Comparison of ENCODE assay signal across 22 mouse cellular contexts in genomic region chr2:14494132-14494531, GRCm38 (mm10).
DNase-seq lines count a peak whose midpoint lies in the region; ATAC-seq and TF ChIP-seq lines count a peak whose summit lies in the region.
"Had no signal": no experiment of that assay in that cellular context is flagged by ENCODE, and none has a peak within 500 bp of the region (broad histone marks: within the 10 kb centered on the region; RNA-seq: fewer than 3 reads in every experiment).

No protein-coding gene starts in this region.

- peaks cover 23% of the 10 kb centered on the region; the same call in 1 of the 2 replicates for H3K4me1 ChIP-seq in heart, embryonic 16.5 days (ENCODE audit: control insufficient read depth, insufficient read depth, low read length)
- H3K4me1 ChIP-seq in CH12.LX (ENCODE audit: control insufficient read depth in 1 of 2, insufficient read depth in 2 of 2): peaks cover 0 to 6% of the 10 kb centered on the region in 2 experiments; a peak in 2 of 4 replicates
- H3K4me1 ChIP-seq: embryonic facial prominence, embryonic 13.5 days; intestine, embryonic 15.5 days; liver, embryonic 12.5 days; midbrain, embryonic 10.5 days had no signal

- DNase-seq in adrenal gland, postnatal 36 days: peak; percentile 18 to 24
- no peak for DNase-seq in adrenal gland, adult 18-20 months (ENCODE audit: low spot score in 2 of 2)
- DNase-seq in heart, postnatal 4 days: no peak
- peak; percentile 50 for DNase-seq in CH12.LX (ENCODE audit: extremely low read depth)
- DNase-seq in right cerebral cortex, postnatal 14 days: no peak
- DNase-seq in layer of hippocampus, postnatal 10 days (ENCODE audit: low spot score in 2 of 2): no peak
- DNase-seq: cerebellum, adult 11 months; cerebellum, postnatal 10 days; forebrain, postnatal 0 days; gastrocnemius, adult 2 months; kidney, postnatal 36 days; lung, adult 2 months; lung, postnatal 36 days had no signal

- H3K9ac ChIP-seq in heart, embryonic 16.5 days (ENCODE audit: low read length): no peak overlapping the region
- no peak overlapping the region for H3K9ac ChIP-seq in CH12.LX (ENCODE audit: insufficient read depth, low read depth)
- H3K9ac ChIP-seq: embryonic facial prominence, embryonic 13.5 days; forebrain, postnatal 0 days; hindbrain, embryonic 14.5 days; intestine, embryonic 15.5 days; liver, embryonic 12.5 days had no signal

- 0 out of 4 replicates have a peak, but pooled peaks of 1 of the 2 experiments have one; percentile 2 for TF ChIP-seq CTCF in CH12.LX (conservative IDR thresholded peaks at IDR 0.05 in 1 of 2, IDR thresholded peaks at IDR 0.05 in 1 of 2; ENCODE audit: low read depth in 2 of 2, low read length in 2 of 2)

- 25% methylated on average over 5 of the region's 5 CpGs for WGBS in heart, embryonic 16.5 days

- no peaks in the 10 kb centered on the region for H3K36me3 ChIP-seq in heart, embryonic 16.5 days (ENCODE audit: control insufficient read depth, insufficient read depth)
- H3K36me3 ChIP-seq in CH12.LX (replicated peaks in 1 of 2; ENCODE audit: control insufficient read depth in 1 of 2, insufficient read depth in 1 of 2, low read length in 1 of 2): no peaks in the 10 kb centered on the region
- H3K36me3 ChIP-seq: embryonic facial prominence, embryonic 13.5 days; intestine, embryonic 15.5 days; liver, embryonic 12.5 days; midbrain, embryonic 10.5 days had no signal

- dilution Hi-C loops in CH12.LX (cut with MboI; ENCODE audit: extremely low pct_ligation_motif_present, extremely low pct_unique_long_range_greater_than_20kb, low sequenced_read_pairs): no loop called here

- H3K4me2 ChIP-seq in heart, embryonic 16.5 days (ENCODE audit: low read depth, low read length): no peak overlapping the region
- no peak overlapping the region for H3K4me2 ChIP-seq in CH12.LX (ENCODE audit: insufficient read depth, low read depth, poor library complexity, severe bottlenecking)
- H3K4me2 ChIP-seq: embryonic facial prominence, embryonic 13.5 days; hindbrain, embryonic 14.5 days; intestine, embryonic 15.5 days; liver, embryonic 12.5 days had no signal

- no peak for ATAC-seq in heart, embryonic 16.5 days (replicated peaks; ENCODE audit: extremely low read depth, insufficient read depth, low FRiP score)
- peak; percentile 62 for ATAC-seq in granulocyte monocyte progenitor cell, adult 5-6 weeks (replicated peaks; ENCODE audit: poor library complexity, severe bottlenecking)
- ATAC-seq: forebrain, postnatal 0 days; intestine, embryonic 15.5 days; liver, embryonic 12.5 days; Patski had no signal

- no peaks in the 10 kb centered on the region for H3K27me3 ChIP-seq in heart, embryonic 16.5 days (ENCODE audit: control insufficient read depth, insufficient read depth, low read length)
- H3K27me3 ChIP-seq in CH12.LX (replicated peaks): no peaks in the 10 kb centered on the region
- H3K27me3 ChIP-seq: embryonic facial prominence, embryonic 13.5 days; intestine, embryonic 15.5 days; liver, embryonic 12.5 days; Patski had no signal

- no peak overlapping the region for H3K4me3 ChIP-seq in heart, embryonic 16.5 days (ENCODE audit: low read length)
- H3K4me3 ChIP-seq in CH12.LX (replicated peaks in 1 of 3; ENCODE audit: low read depth in 2 of 3, low read length in 2 of 3, poor library complexity in 1 of 3): no peak overlapping the region
- H3K4me3 ChIP-seq: embryonic facial prominence, embryonic 13.5 days; gastrocnemius, adult 2 months; intestine, embryonic 15.5 days; liver, embryonic 12.5 days; midbrain, embryonic 10.5 days had no signal

- H3K79me2 ChIP-seq in CH12.LX (replicated peaks; ENCODE audit: control insufficient read depth, extremely low read depth, insufficient read depth, poor library complexity, severe bottlenecking): no peaks in the 10 kb centered on the region

- in situ Hi-C loops in CH12.LX (cut with MboI; ENCODE audit: low pct_ligation_motif_present, low pct_unique_long_range_greater_than_20kb, low sequenced_read_pairs): no loop called here

- H3K9me3 ChIP-seq in heart, embryonic 16.5 days (replicated peaks; ENCODE audit: control insufficient read depth, low read length): no peaks in the 10 kb centered on the region
- H3K9me3 ChIP-seq in CH12.LX (replicated peaks; ENCODE audit: low read length): no peaks in the 10 kb centered on the region
- H3K9me3 ChIP-seq: embryonic facial prominence, embryonic 13.5 days; intestine, embryonic 15.5 days; liver, embryonic 12.5 days; midbrain, embryonic 10.5 days had no signal

- H3K27ac ChIP-seq in heart, embryonic 16.5 days (ENCODE audit: low read length): peak overlapping the region; percentile 53
- no peak overlapping the region for H3K27ac ChIP-seq in CH12.LX (ENCODE audit: insufficient read depth, low read depth)
- H3K27ac ChIP-seq: embryonic facial prominence, embryonic 13.5 days; gastrocnemius, adult 2 months; hindbrain, embryonic 14.5 days; intestine, embryonic 15.5 days; liver, embryonic 12.5 days; midbrain, embryonic 10.5 days; stomach, postnatal 0 days had no signal

- no peak; the same call in 1 of the 2 replicates for TF ChIP-seq RAD21 in CH12.LX (IDR thresholded peaks at IDR 0.05; ENCODE audit: low read depth, low read length)

- TF ChIP-seq EP300 in CH12.LX (IDR thresholded peaks at IDR 0.05; ENCODE audit: low read length): peak; percentile 64

- no peak for TF ChIP-seq POLR2A in CH12.LX (IDR thresholded peaks at IDR 0.05; ENCODE audit: low read depth, low read length)

TF ChIP-seq in CH12.LX, 34 proteins besides CTCF, POLR2A, EP300 and RAD21:
- TF ChIP-seq JUN (IDR thresholded peaks at IDR 0.05; ENCODE audit: insufficient read depth, low read depth, low read length) (peak; percentile 59), ZC3H11A (IDR thresholded peaks at IDR 0.05; ENCODE audit: low read depth, low read length) (no peak), JUND (conservative IDR thresholded peaks at IDR 0.05; ENCODE audit: low read depth, low read length) (peak; percentile 74), MYC (IDR thresholded peaks at IDR 0.05; ENCODE audit: low read depth, low read length) (no peak), IRF4 (IDR thresholded peaks at IDR 0.05; ENCODE audit: low read depth, low read length) (peak; percentile 55; the same call in 1 of the 2 replicates), ETS1 (conservative IDR thresholded peaks at IDR 0.05; ENCODE audit: low read depth, low read length) (0 out of 2 replicates have a peak, but pooled peaks have one; percentile 13), MEF2A (IDR thresholded peaks at IDR 0.05; ENCODE audit: borderline replicate concordance, low read depth, low read length) (peak; percentile 84)

Comparison
In these comparisons a context has a peak if more than half of its experiments do, and no peak if none do; other contexts are left out.
1. DNase-seq: peak in adrenal gland, postnatal 36 days (2 of 2) and CH12.LX (single experiment); none in adrenal gland, adult 18-20 months (0 of 2), heart, postnatal 4 days (single experiment), right cerebral cortex, postnatal 14 days (single experiment) and layer of hippocampus, postnatal 10 days (0 of 2).